Mouse (Mus musculus) bone marrow macrophage, adult 2 months (primary cell): ENCODE data around the gene Akr1c6.

Experiments used
- CTCF ChIP-seq: IDR thresholded peaks from 2 replicates; pipeline ENCODE4 v1.5.1; 2012; ENCODE audit warnings: low read depth, mild to moderate bottlenecking, low read length, moderate library complexity
- POLR2A ChIP-seq: IDR thresholded peaks from 2 replicates; pipeline ENCODE4 v1.6.1; 2012; ENCODE audit warnings: mild to moderate bottlenecking, low read depth, low read length, borderline replicate concordance

GRCm38 (mm10) chr13:4465641-4466040 lies 31.5 kb downstream of the Akr1c6 start:
- TF ChIP-seq CTCF (no peak), POLR2A (no peak)
